Mouse (Mus musculus) brain, embryonic 18.5 days (tissue): ENCODE results near the gene Fryl.
A peak's percentile ranks its signal among the peaks of the same experiment; 100 is the strongest.

Experiments used
- DNase-seq: peaks from one replicate; pipeline ENCODE4 v3.0.0-alpha.2; 2012; ENCODE audit warnings: low read depth, low spot score

Fryl gene

DNA sequence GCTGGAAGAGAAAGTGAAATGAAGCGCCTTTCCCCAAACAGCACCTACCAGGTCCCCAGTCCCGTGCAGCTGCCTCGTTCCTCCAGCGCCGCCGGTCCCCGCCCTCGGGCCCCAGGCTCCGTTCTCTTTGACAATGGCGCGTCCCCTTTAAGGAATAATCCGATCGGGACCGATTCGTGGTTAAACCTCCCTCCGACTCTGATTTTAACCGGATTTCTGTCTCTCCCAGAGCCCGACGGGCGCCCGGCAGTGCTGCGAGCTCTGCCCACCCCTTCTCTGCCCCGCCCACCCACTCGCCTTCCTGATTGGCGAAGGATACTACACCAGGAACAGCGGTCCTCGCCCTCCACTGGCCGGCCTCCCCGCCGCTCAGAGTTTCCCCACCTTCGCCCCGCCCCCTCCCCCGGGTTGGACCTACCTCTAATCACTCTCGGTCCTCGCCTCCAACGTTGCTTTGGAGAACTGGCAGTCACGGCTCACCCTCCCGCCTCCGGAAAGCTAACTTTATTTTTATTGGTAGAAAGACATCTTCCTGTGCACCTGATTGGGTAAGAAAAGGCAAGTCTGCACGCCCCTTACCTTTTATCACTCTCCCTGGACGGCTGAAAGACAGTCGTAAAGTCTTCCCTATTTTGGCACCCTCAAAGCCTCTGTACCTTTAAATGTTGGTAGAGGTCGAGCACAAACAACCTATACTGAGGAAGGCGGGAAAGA is at the start of gene Fryl:
Fryl (minus strand) TSS at position 268 of the 714 bp plus-strand sequence.
- DNase-seq = peak; percentile 97

DNA sequence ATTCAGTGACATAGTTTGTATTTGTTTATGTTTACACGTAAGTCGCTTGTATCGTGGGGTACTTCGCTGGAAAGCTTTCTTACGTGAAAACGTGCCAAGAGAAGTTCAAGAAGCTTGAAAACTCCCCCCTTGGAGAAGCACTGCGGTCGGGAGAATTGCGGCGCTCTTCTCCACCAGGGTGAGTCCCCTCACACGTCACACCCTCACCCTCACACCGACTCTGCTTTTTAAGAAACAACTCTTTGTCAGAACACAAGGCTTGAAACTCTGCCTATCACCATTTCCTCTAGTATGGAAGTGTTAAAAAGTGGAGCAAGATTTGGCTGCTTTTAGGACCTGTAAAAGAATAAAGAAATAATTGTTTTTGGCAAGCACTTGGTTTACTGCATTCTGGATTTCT is 48.1 kb upstream of the Fryl start:
- DNase-seq = no peak

DNA sequence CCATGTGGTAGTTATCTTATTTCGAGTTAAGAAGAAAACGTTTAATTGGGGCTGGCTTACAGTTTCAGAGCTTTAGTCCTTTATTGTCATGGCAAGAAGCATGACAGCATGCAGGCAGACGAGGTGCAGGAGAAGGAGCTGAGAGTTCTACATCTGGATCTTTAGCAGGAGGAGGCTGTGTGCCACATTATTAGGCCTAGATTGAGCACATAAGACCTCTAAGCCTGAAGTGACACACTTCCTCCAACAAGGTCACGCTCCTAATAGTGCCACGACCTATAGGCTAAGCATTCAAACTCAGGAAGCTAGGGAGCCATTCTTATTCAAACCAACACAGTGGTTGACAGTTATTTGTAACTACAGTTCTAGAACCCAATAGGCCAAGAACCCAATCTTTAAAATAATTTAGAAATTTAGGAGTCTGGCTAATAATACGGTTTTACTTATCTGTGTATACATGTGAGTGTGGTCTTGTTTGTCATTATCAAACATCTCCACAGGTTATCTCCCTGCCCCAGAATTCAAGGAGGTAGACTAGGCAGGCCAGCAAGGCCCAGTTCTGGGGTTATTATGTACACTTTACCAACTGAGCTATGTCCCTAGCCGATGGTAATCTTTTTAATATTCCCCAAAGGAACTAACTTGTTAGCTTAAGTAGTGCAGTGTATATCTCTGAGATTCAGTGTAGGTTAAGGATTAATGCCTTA is 45.3 kb upstream of the Fryl start:
- DNase-seq = no peak

DNA sequence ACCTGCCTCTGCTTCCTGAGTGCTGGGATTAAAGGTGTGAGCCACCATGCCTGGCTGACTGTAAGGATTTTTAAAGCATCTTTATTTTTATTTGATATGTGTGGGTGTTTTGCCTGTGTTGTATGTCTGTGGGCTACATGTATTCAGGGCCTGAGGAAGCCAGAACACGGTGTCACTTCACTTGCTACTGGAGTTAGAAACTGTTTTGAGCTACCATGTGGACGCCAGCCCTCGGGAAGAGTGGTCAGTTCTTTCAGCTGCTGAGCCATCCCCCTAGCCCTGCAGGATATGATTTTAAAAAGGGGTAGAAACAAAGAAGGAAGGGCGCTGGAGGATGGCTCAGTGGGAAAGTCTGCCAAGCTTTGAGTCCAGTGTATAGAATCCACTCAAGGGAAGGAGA is 39.5 kb upstream of the Fryl start:
- DNase-seq = no peak

DNA sequence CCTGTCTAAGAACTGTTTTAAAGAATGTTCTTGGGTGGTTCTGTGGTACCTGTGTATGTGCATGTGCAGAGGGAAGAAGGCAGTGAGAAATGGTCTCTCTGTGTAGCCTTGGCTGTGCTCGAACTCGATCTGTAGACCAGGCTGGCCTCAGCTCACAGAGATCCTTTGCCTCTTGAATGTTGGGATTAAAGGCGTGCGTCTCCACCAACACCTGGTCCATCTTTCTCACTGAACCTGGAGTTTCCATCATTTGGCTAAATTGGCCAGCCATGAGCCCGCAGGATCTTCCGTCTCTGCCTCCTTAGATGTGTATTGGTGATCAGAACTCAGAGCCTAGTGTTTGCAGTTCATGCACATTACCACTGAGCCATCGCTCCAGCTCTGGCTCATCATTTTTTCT is 38.6 kb upstream of the Fryl start:
- no peak for DNase-seq

DNA sequence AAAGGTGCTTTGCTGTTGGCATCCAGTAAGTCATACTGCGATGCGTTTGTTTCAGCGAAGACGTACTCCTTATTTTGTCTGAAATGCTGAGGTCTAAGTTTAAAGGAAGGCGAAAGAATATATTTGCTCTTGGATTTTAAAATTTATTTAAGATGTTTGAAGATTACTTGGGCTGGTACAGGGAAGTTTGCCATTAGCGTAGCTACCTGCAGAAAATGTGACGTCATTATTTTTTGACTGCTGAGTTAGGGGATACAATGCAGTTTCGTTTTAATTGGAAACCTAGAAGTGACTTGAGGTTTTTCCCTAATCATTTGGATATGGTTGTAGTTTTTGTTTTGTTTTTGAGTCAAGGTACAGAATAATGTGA is 37.0 kb upstream of the Fryl start:
- no peak for DNase-seq

DNA sequence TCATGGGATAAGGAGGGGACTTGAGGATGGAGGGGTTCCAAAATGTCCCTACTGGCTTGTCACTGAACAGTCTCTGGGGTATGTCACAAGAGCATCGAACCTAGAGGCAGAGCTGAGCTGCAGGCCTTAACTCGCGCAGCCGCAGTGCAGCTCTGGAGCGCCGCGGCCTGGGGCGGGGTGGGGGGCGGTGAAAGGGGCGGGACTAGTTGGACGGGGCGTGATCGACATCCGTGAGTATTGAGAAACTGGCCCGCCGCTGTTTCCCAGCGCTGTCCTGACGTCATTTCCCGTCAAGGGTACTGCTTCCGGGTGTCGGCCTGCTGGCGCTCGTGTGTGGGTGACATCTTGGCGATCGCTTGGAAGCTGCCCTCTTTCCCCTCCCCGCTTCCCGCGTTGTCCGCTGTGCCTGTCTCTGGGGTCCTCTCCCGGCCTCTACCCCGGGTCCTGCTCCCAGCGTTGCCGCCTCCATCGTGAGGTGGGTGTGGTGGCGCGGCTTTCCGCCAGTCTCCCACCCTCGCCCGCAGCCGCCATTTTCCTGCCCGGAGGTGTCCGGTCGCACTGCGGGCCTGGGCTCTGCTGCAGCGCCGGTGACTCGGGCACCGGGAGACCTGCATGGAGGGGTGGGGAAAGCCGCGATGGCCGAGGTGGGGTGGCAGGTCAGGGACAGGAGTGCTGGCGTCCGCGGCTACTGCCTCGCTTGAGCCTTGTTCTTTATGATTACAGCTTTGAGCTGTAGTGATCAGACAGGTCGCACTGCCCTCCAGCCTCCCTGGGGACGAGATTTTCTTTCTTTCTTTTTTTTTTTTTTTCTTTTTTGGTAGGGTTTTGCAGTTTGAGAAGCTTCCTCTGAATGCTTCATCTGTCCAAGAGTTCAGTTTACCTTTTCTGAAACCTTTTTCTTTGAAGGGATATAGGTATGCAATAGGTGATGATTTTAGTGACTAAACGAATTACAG is 36.4 kb upstream of the Fryl start, which contains the start of gene Ociad1:
Ociad1 (plus strand) TSS at position 283 of the 956 bp plus-strand sequence.
- DNase-seq = peak; percentile 94

DNA sequence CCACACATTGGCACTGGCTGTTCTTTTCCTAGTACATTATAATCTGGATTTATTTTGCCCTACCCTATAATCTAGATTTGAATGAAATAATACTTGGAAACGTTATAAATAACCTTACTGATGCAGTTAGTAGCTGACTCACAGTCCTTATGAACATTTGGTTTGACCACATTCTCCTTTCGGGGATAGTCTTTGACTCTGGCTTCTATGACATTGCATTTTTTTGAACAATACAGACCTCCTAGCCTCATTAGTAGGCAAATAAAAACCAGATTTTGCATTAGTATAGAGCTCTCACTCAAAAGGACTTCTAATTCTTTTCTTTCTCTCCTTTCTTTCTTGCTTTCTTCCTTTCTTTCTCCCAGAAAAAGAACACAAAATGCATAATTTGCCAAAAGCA is 33.5 kb upstream of the Fryl start:
- DNase-seq = no peak

DNA sequence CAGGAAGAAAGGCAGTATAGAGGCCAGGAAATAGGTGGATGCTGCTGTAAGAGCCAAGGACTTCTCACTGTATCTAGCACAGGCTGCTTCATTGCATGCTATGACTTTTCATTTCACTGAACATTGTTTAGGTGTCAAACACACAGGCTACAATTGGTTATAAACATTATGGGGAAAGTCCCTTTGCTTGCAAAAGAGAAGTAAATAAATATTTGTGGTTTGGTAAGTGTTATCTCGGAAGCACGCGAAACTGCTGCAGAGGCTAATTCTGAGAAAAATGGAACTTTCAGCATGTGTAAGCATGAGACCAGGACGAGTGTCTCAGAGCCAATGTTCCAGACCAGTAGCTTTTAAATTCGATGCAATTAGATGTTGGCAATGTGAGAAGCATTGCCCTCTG is 30.2 kb upstream of the Fryl start:
- no peak for DNase-seq

DNA sequence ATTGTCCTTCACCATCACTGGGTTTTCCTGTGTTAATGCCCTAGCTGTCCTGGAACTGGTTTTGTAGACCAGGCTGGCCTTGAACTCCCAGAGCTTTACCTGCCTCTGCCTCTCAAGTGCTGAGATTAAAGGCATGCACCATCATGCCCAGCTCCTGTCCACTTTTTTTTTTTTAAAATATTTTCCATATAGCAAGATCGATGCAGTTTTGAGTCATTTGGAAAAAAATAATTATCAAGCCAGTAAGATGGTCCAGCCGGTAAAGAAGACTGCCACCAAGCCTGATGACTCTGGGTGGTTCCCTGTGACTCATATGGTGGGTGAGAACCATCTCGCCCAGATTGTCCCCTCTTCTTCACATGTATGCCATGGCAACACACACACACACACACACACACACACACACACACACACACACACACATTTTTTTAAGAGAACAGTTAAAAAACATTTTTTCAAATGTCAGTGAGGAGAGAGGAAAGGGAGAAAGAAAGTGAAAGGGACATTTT is 29.1 kb upstream of the Fryl start:
- no peak for DNase-seq

DNA sequence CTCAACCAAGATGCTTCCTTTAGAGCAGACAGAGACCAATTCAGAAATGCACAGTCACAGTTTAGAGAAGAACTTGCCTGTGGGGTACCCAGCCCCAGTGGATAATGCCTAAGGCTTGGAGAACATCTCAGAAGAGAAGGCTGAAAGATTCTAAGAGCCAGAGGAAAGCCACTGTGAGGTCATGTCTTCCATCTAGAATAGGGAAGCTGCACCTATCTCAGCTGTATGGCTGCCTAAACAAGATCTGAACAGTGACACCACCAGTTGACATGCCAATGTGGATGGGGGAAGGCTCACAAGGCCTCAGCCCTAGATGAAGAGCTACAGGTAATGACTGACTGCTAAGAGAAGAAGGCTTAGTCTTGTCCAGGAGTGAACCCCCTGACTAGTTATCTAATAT is 27.6 kb upstream of the Fryl start:
- DNase-seq = no peak

DNA sequence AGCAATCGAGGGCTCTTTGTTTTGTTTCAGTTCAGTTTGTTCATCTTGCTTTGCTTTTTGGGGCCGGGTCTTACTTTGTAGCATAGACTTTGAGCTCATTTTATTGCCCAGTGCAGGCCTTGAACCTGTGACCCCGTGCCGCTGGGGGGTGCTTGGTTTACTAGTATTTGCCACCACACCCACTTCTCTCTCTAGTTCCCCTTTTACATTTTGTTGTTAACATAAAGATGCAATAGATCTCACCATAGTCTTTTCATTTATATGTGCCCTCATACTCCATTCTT is 24.1 kb upstream of the Fryl start:
- DNase-seq = no peak

DNA sequence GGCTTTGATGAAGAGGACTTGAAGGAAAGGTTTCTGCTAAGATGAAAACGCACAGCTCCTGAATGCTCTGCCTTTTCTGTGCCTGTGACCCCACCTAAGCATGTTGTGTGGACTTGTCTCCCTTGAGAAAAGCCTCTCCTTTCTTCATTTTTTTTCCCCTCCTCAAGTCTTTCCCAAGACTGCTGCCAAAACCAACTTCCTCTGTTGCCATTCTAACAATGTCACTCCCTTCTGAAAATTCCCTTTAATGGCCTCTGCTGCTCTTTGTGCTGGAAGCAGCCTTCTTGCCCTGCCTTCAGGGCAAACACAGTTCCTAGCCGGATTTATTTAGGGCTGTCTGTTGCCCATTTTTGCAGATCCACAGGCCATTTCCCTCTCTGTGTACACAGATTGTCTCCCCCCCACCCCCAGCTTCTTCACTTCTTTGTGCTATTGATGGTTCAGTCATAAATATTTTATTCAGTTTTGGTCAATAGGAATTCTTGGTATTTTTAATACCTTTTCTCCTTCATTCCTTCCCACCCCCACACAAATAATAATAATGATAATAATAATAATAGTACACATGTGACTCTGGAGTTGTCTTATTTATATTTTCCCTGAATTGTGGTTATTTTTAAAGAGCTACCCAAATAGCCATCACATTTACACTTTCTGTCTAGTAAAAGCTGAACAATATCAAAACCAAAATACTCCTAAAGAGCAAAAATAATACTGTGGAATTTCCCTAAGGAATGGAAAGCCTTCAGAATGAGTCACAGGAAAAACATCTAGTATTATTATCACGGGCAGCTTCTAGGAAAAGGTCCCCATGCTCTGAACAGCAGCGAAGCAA is 23.5 kb upstream of the Fryl start:
- DNase-seq = no peak

DNA sequence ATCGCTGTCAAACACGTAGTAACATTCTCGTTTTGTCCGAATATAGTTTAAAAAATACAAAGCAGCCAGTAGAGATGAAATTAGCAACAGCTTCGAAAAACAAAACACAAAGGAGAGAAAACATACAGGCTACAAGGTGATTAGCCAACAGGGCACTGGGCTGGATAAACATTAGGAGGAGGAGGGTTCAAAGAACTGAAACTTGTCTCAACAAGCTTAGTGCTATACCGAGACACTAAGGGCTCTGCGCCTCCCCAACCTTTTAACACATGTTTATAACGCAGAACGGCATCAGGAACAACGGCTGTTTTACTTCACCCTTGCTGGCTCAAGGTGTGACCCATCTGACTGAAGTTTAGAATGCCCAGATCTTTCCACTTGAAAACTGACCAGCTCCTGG is 22.8 kb upstream of the Fryl start:
- no peak for DNase-seq

DNA sequence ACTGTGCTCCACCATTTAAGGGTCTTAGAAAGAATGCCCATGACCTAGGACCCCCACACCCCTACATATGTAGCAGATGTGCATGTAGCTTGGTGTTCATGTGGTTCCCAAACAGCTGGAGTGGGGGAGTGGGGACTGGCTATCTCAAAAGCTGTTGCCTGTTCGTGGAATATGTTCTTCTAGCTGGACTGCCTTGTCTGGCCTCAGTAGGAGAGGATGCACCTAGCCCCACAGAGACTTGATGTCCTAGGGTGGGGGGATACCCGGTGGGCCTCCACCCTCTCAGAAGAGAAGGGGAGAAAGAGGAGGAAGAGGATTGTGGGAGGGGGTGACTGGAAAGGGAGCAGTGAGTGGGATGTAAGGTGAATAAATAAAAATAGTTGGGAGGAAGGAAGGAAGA is 18.5 kb upstream of the Fryl start:
- DNase-seq = no peak

DNA sequence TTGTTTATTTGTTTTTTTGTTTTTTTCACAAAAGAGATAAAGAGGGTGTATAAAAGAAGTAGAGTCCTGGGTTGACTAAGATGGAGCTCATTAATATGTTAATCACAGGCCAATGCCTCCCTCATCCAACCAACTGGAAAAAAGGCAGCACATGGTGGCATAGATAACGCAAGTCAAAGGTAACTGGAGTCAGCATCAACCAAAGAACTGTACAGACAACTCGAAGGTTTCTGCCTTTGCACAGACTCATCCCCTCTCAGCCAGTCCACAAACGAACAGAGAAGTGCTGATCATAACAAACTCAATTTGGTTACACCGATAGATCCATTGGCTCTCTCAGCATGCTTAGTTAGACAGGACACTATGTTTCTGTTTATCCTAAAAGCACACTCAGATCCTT is 16.8 kb upstream of the Fryl start:
- DNase-seq = no peak

DNA sequence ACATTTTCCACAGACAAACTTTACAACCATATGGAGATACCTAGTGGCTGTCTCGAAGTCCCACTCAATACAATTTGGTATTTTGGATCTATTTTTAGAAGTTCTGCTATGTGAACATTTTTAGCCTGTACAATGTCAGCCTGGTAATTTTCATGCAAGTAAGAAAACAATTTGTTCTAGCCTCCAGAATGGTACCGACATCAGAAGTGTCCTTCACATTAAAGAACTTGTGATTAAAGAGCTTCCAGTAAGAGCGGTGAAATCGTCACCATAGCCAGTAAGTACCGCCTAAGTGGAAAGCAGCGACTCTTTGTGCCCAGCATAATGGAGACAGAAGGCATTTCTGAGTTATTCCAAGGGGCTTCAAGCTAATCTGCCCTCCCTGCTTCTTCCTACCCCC is 14.2 kb upstream of the Fryl start:
- no peak for DNase-seq

DNA sequence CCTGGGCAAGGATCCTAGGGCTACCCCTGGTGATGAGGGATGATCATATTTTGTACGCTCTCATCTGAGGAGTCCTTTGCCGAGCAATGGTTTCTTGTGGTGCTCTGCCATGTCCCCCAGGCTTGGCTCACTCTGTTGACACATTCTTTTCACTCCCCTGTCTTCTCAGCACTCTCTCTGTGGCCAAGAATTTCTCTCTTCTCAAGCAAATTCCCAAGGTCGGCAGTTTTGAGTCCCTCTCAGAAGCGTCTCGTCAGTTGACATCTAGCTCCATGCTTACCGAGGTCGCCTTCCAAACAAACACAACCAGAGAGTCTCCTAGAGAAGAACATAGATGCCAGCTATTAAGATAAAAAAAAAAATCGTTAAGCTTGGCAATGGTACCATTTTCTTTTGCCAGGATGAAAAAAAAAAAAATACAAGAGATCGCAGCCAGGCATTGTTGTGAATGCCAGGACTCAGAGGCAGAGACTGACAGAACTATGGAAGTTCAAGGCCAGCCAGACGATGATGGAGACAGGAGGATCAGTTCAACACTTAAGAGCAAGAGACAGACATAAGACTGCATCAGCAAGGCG is 12.3 kb upstream of the Fryl start:
- DNase-seq = no peak

DNA sequence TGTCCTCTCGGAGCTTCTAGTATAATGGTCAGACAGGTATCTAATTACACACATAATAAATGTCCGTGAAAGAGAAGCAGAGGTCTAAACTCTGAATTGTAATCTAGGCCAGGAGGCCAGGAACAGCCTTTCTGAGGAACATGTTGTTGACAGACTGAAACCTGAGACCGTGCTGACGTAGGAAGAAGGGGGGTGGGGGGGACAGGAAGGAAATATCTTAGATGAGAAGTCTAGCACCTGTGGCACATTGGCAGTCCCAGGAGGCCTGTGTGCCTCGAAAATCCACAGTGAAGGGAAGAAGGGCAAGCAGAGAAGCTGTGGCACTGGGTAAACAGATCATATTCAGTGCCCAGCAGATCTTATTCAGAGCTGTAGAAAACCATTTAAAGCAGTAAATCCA is 9.0 kb upstream of the Fryl start:
- DNase-seq = no peak

DNA sequence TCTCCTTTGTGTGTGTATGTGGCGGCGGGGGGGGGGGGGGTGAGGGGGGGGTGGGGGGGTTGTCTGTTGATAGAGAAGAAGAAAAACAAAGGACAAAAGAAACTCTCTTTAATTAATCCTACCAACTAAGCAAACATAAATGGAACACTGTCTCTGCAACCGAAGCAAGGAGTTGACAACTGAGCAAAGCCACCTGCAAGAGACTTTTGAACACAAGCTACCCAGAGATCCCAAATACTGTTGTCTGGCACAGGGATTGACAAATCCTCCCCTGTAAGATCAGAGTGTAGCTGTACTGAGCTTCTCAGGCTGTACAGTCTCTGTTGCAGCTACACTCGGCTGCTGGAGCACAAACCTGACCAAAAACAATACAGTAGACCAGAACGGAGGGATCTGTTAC is 7.7 kb upstream of the Fryl start:
- DNase-seq = no peak

DNA sequence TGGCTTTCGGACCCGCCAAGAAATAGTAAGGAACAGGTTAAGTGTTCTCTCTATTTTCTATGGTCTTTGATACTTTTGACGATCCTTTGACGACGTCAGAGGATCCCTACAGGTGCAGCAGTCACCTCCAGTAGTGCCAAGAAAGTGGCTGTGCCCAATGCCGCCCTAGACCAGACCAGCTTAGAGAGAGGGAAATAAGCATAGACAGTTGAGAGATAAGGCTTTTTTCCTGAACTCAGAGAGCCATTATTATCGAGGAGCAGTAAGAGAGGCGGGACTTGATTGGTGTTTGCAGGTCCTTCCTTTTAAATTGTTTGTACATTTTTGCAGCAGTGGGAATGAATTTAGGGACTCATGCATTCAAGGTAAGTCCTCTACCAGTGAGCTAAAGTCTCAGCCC is 1.3 kb upstream of the Fryl start:
- DNase-seq = no peak
